Mouse (Mus musculus) small intestine, adult 2 months (tissue): ENCODE data around the gene Gorasp1. TPM values are rescaled to one million over a fixed set of nuclear protein-coding genes. Genes with fewer than 3 reads are reported as not detected.

ENCODE experiments used
- H3K27ac ChIP-seq: fragments of 200-500 bp; 2 replicates; pipeline ENCODE4 v1.5.1; 2012; ENCODE audit warnings: low read depth, low read length, control low read depth, inconsistent platforms; ENCODE audit not compliant: insufficient read depth
- H3K27me3 ChIP-seq: fragments of 200-500 bp; 2 replicates; pipeline ENCODE4 v1.6.1; 2012; ENCODE audit warnings: mild to moderate bottlenecking, moderate library complexity, low read length, inconsistent platforms; ENCODE audit not compliant: control insufficient read depth, insufficient read depth
- H3K36me3 ChIP-seq: fragments of 200-500 bp; 2 replicates; pipeline ENCODE4 v1.6.1; 2012; ENCODE audit warnings: mild to moderate bottlenecking, low read length, control low read depth, inconsistent platforms; ENCODE audit not compliant: control insufficient read depth, insufficient read depth
- H3K4me1 ChIP-seq: fragments of 200-500 bp; 2 replicates; pipeline ENCODE4 v1.6.1; 2012; ENCODE audit warnings: low read length, inconsistent platforms, mixed read lengths; ENCODE audit not compliant: control insufficient read depth, insufficient read depth, insufficient read length
- H3K4me3 ChIP-seq: fragments of 200-500 bp; 2 replicates; pipeline ENCODE4 v1.5.1; 2012; ENCODE audit warnings: low read depth, mild to moderate bottlenecking, control low read depth, inconsistent platforms, low read length, moderate library complexity
- CTCF ChIP-seq: fragments of 200-500 bp; IDR thresholded peaks from 2 replicates; pipeline ENCODE4 v1.5.1; 2012; ENCODE audit warnings: low read depth, mild to moderate bottlenecking, control low read depth, inconsistent platforms, low read length, moderate library complexity, mixed read lengths; ENCODE audit not compliant: insufficient replicate concordance, insufficient read length; ENCODE audit errors: extremely low read depth
- POLR2A ChIP-seq: fragments of 200-500 bp; IDR thresholded peaks from 2 replicates; pipeline ENCODE4 v1.6.1; 2012; ENCODE audit warnings: low read depth, mild to moderate bottlenecking, control low read depth, inconsistent platforms, low read length, moderate library complexity
- WGBS: fragments of 180-500 bp; shearing (Covaris S2); methylation state at CpG from one replicate; pipeline ENCODE4 v1.1.7; 2018; 5-methylcytosine and 5-hydroxymethylcytosine counted together
- polyA plus RNA-seq: library from polyadenylated mRNA; depleted of rRNA; stranded (reverse); fragments of >200 nt; gene quantifications from 2 replicates; pipeline ENCODE4 v1.2.3, GENCODE M21; 2012

Gene Gorasp1
- polyA plus RNA-seq, 1 experiment, result 11.7 TPM

GRCm38 (mm10) chr9:119925120-119925657 lies 12.2 kb downstream of the Gorasp1 start:
- WGBS, result 81% methylated on average over 16 of the region's 16 CpGs
- TF ChIP-seq CTCF, result no peak
- no peak for TF ChIP-seq POLR2A
- Histone ChIP-seq H3K4me3 (no peak overlapping the region), H3K36me3 (peaks cover 62% of the 10 kb centered on the region), H3K27me3 (no peaks in the 10 kb centered on the region), H3K4me1 (no peaks in the 10 kb centered on the region), H3K27ac (no peak overlapping the region)

DNA sequence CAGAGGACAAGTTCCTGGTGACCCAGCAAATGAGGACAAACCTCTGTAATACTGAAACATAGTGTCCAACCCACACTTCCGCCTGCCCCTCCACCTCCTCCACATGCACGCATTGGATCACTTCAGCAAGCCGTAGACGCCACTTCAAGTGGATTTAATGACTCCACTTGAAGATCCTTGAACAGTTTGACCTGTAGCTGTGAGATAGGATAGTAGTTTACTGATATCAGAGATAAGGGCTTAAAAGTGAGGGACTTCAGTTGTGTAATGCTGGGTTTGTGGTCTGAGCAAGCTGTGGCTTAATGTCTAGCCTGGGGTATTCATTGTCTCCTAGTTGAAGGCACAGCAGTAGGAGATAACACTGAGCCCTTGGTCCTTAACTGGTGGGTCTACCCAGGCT lies 13.9 kb downstream of the Gorasp1 start:
- 78% methylated on average over 4 of the region's 4 CpGs for WGBS
- Histone ChIP-seq H3K36me3 (peaks cover 62% of the 10 kb centered on the region), H3K27me3 (no peaks in the 10 kb centered on the region), H3K4me3 (no peak overlapping the region), H3K4me1 (no peaks in the 10 kb centered on the region), H3K27ac (no peak overlapping the region)
- TF ChIP-seq POLR2A, result no peak
- TF ChIP-seq CTCF, result no peak

GRCm38 (mm10) chr9:119919858-119920257 lies 17.5 kb downstream of the Gorasp1 start:
- Histone ChIP-seq H3K4me1 (no peaks in the 10 kb centered on the region), H3K27me3 (no peaks in the 10 kb centered on the region), H3K36me3 (peaks cover 50% of the 10 kb centered on the region), H3K27ac (no peak overlapping the region), H3K4me3 (no peak overlapping the region)
- 83% methylated on average over 1 of the region's 1 CpGs for WGBS
- TF ChIP-seq POLR2A (no peak), CTCF (no peak)

DNA sequence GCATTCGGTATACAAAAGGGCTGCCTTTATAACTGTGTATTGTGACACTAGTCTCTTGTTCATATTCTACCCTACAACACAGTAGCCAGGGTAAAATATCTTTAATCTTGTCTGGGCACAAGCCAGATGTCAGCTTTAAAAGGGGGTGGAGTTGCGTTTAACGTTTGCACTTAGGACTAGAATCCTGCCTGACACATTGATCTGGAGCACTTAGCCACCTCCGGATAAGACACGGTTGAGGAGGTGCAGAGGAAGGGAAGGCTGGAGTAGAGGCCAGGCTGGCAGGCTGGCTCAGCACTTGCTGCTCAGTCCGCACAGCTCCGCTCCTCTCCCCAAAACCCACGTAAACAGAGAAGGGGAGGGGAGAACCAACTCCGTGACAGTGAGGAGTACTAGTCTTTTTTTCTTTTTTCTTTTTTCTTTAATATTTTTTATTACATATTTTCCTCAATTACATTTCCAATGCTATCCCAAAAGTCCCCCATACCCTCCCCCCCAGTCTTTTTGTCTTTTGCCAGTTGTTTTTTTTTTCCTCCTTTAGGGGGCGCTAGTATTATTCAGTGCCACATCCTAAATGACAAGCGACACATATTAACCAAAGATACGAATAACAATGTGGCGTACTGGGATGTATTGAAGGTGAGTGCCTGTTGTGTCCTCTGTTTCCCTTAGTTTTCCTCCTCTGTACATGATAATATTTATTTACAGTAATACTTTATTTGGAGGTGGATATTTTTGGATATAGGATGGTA lies 24.1 kb downstream of the Gorasp1 start:
- no peak overlapping the region for H3K4me3 ChIP-seq
- no peak overlapping the region for H3K27ac ChIP-seq
- 71% methylated on average over 13 of the region's 13 CpGs for WGBS
- H3K36me3 ChIP-seq, result peaks cover 72% of the 10 kb centered on the region
- H3K27me3 ChIP-seq, result no peaks in the 10 kb centered on the region
- H3K4me1 ChIP-seq, result no peaks in the 10 kb centered on the region
- TF ChIP-seq POLR2A (no peak), CTCF (no peak)

- Histone ChIP-seq H3K27ac (no peak overlapping the region), H3K4me1 (no peaks in the 10 kb centered on the region), H3K36me3 (peaks cover 84% of the 10 kb centered on the region), H3K27me3 (no peaks in the 10 kb centered on the region), H3K4me3 (no peak overlapping the region)
- WGBS, result 81% methylated on average over 3 of the region's 3 CpGs
- TF ChIP-seq POLR2A, result no peak
- TF ChIP-seq CTCF, result no peak
Observed at GRCm38 (mm10) chr9:119909931-119910330, 27.4 kb downstream of the Gorasp1 start.

DNA sequence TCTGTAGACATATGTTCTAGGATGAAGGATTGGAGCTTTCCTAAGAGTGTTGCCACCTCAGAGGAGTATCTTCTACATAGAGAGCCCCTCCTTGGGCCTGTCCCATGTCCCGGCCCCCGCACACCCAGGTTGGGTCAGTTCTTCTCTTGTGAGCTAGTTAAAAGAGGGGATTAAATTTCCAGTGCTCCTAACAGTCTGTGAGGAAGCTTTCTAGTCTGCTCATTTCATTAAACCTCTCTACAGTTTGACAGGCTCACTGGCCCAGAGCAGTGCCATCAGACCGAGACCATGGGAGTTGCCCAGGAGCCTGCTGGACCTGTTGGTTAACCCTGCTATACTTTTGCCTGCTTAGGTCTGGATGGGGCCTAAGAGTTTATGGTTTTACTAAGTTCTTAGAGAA lies 28.7 kb downstream of the Gorasp1 start:
- Histone ChIP-seq H3K36me3 (peaks cover 82% of the 10 kb centered on the region), H3K27ac (no peak overlapping the region), H3K27me3 (no peaks in the 10 kb centered on the region), H3K4me1 (no peaks in the 10 kb centered on the region), H3K4me3 (no peak overlapping the region)
- 96% methylated on average over 3 of the region's 3 CpGs for WGBS
- no peak for TF ChIP-seq POLR2A
- no peak for TF ChIP-seq CTCF

DNA sequence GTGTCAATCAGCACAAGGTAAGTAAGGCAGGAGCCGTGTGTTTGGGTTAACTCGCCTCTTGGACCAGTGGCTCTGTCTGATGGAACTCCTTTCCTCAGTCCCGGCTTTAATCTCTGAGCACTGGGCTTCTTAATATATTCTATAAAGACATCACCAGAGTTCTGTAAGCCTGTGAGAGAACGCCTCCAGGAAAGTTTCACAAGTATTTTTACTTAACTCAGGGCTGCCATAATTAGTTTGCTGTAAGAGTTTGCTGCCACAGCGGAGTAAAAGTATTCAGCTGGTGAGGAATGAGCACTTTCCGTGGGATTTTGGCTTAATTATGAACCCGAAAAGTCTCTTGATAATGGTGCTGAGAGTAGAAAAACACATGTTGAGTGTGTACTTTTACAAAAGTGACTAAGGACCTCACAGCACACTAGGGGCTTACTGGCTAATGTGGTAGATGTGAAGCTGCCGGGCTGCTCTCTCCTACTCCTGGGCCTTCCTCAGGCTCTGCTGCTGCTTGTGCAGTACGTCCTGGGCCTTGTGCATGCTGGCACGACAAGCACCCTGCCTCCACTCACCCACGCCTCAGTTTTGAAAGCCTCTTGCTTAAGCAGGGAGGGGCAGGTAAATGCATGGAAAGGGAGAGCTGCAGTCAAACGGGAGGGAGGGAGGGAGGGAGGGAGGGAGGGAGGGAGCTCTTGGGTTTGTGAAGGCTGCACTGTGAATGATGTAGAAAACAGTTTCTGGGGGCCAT lies 34.8 kb downstream of the Gorasp1 start:
- 85% methylated on average over 12 of the region's 12 CpGs for WGBS
- Histone ChIP-seq H3K4me1 (no peaks in the 10 kb centered on the region), H3K27ac (no peak overlapping the region), H3K27me3 (no peaks in the 10 kb centered on the region), H3K36me3 (peaks cover 38% of the 10 kb centered on the region), H3K4me3 (no peak overlapping the region)
- TF ChIP-seq POLR2A, result no peak
- no peak for TF ChIP-seq CTCF
